Mouse (Mus musculus) cerebellum, postnatal 14 days (tissue): ENCODE data around the gene Xrcc6.

Source experiments
- DNase-seq, 2 experiments: peaks; one replicate each; pipeline ENCODE4 v3.0.0; 2021; ENCODE audit warnings: mixed read lengths in 2 of 2

The Xrcc6 gene

GRCm38 (mm10) chr15:82022535-82023088 lies 35.0 kb downstream of the Xrcc6 start:
- peak in 1 of 2 experiments; percentile 20 for DNase-seq

GRCm38 (mm10) chr15:82023965-82024635 lies 36.5 kb downstream of the Xrcc6 start:
- no peak for DNase-seq

- DNase-seq: no peak
These were observed 39.6 kb downstream of the Xrcc6 start for GRCm38 (mm10) chr15:82027276-82027675.

GRCm38 (mm10) chr15:82027726-82028125 lies 40.1 kb downstream of the Xrcc6 start:
- DNase-seq: no peak

- DNase-seq: no peak
These were observed 44.8 kb downstream of the Xrcc6 start for GRCm38 (mm10) chr15:82032386-82032785.

GRCm38 (mm10) chr15:82033762-82034161 lies 46.1 kb downstream of the Xrcc6 start, which contains the start of gene Desi1:
Desi1 (minus strand) TSS chr15:82033862.
- no peak for DNase-seq

GRCm38 (mm10) chr15:82035904-82036689 lies 48.5 kb downstream of the Xrcc6 start:
- peak; percentile 41 to 53 for DNase-seq

- DNase-seq: peak; percentile 60
These were observed 53.0 kb downstream of the Xrcc6 start for GRCm38 (mm10) chr15:82040650-82041049.

- peak; percentile 30 to 40 for DNase-seq
These were observed 56.6 kb downstream of the Xrcc6 start for GRCm38 (mm10) chr15:82044166-82044784.

GRCm38 (mm10) chr15:82046246-82046891 lies 58.7 kb downstream of the Xrcc6 start:
- DNase-seq: peak; percentile 35 to 54

- DNase-seq: peak; percentile 94 to 97
These were observed 59.6 kb downstream of the Xrcc6 start, which contains the start of gene Snu13 for GRCm38 (mm10) chr15:82047080-82047883. Snu13 (minus strand) TSS chr15:82047598.

GRCm38 (mm10) chr15:82052544-82052943 lies 64.9 kb downstream of the Xrcc6 start:
- no peak for DNase-seq

- no peak for DNase-seq
These were observed 71.1 kb downstream of the Xrcc6 start, which contains the start of gene 4930407I10Rik for GRCm38 (mm10) chr15:82058719-82059201. 4930407I10Rik (plus strand) TSS chr15:82059151.

GRCm38 (mm10) chr15:82063909-82064308 lies 76.3 kb downstream of the Xrcc6 start:
- no peak for DNase-seq

GRCm38 (mm10) chr15:82065511-82065910 lies 77.9 kb downstream of the Xrcc6 start:
- DNase-seq: peak; percentile 91 to 92

- peak in 1 of 2 experiments; percentile 24 for DNase-seq
These were observed 82.3 kb downstream of the Xrcc6 start, which contains the start of gene Mei1 for GRCm38 (mm10) chr15:82069898-82070297. Mei1 (plus strand) TSS chr15:82069996.

GRCm38 (mm10) chr15:82071816-82072469 lies 84.3 kb downstream of the Xrcc6 start:
- DNase-seq: no peak

- no peak for DNase-seq
These were observed 85.9 kb downstream of the Xrcc6 start for GRCm38 (mm10) chr15:82073490-82073889.

GRCm38 (mm10) chr15:82079883-82080282 lies 92.2 kb downstream of the Xrcc6 start:
- DNase-seq: peak in 1 of 2 experiments; percentile 18

- peak; percentile 68 to 80 for DNase-seq
These were observed 93.5 kb downstream of the Xrcc6 start for GRCm38 (mm10) chr15:82081161-82081560.

- DNase-seq: no peak
These were observed 98.0 kb downstream of the Xrcc6 start for GRCm38 (mm10) chr15:82085606-82086005.
